Mouse (Mus musculus): Measurements from ENCODE around the gene Epha6.

GRCm38 (mm10) chr16:60605832-60606583 is 677 bp upstream of the Epha6 start:
- no peak for TF ChIP-seq CHD2 (IDR thresholded peaks at IDR 0.05; ENCODE audit: low read depth, low read length)
- no peak for TF ChIP-seq ZNF384 (IDR thresholded peaks at IDR 0.05; ENCODE audit: low read depth, low read length)
- no peak for TF ChIP-seq HCFC1 (IDR thresholded peaks at IDR 0.05; ENCODE audit: borderline replicate concordance, insufficient read depth, low read length)
- TF ChIP-seq MAFK (IDR thresholded peaks at IDR 0.05; ENCODE audit: insufficient read depth, low read depth, low read length), result no peak

All from ES-E14 (cell line).